16 mouse cellular contexts compared by ENCODE assay signal in genomic region chr4:117031105-117031504, GRCm38 (mm10). TPM values are rescaled to one million over a fixed set of nuclear protein-coding genes. Genes with fewer than 3 reads are reported as not detected.
DNase-seq lines count a peak whose midpoint lies in the region; ATAC-seq and TF ChIP-seq lines count a peak whose summit lies in the region.
"Had no signal": no experiment of that assay in that cellular context is flagged by ENCODE, and none has a peak within 500 bp of the region (broad histone marks: within the 10 kb centered on the region; RNA-seq: fewer than 3 reads in every experiment).

No protein-coding gene starts in this region.

- H3K9ac ChIP-seq in liver, embryonic 14.5 days (replicated peaks), result no peak overlapping the region
- no peak overlapping the region for H3K9ac ChIP-seq in liver, embryonic 12.5 days
- H3K9ac ChIP-seq: embryonic facial prominence, embryonic 13.5 days; forebrain, embryonic 12.5 days; heart, embryonic 13.5 days had no signal

- H3K4me3 ChIP-seq in liver, embryonic 14.5 days (ENCODE audit: insufficient read depth in 1 of 2, low read depth in 2 of 2, low read length in 2 of 2), result no peak overlapping the region
- no peak overlapping the region for H3K4me3 ChIP-seq in liver, embryonic 12.5 days
- H3K4me3 ChIP-seq: embryonic facial prominence, embryonic 13.5 days; forebrain, embryonic 12.5 days; heart, embryonic 13.5 days; hindbrain, embryonic 10.5 days; limb, embryonic 10.5 days had no signal

- DNase-seq in liver, embryonic 14.5 days (ENCODE audit: low read depth in 3 of 3, low spot score in 3 of 3), result no peak
- DNase-seq in A20 (ENCODE audit: low read depth, low spot score), result peak; percentile 39
- DNase-seq in frontal cortex, postnatal 10 days (ENCODE audit: low spot score in 2 of 2), result no peak
- no peak for DNase-seq in frontal cortex, postnatal 14 days (ENCODE audit: low spot score in 2 of 2)
- DNase-seq: gastrocnemius, postnatal 25 days; kidney, adult 8-10 months; layer of hippocampus, adult 9-11 months; right cerebral cortex, postnatal 25 days had no signal

- no peak overlapping the region for H3K4me2 ChIP-seq in liver, embryonic 14.5 days (ENCODE audit: low read depth)
- H3K4me2 ChIP-seq in liver, embryonic 12.5 days, result no peak overlapping the region
- H3K4me2 ChIP-seq: embryonic facial prominence, embryonic 13.5 days; forebrain, embryonic 12.5 days; heart, embryonic 13.5 days had no signal

- 84% methylated on average over 1 of the region's 1 CpGs for whole genome bisulfite sequencing in liver, embryonic 14.5 days (ENCODE audit: insufficient replicate concordance)
- WGBS in liver, embryonic 12.5 days (ENCODE audit: insufficient replicate concordance), result 90% methylated on average over 1 of the region's 1 CpGs

- no peak for TF ChIP-seq EP300 in liver, embryonic 14.5 days (IDR thresholded peaks at IDR 0.05; ENCODE audit: low read depth)

- H3K27ac ChIP-seq in liver, embryonic 14.5 days, result no peak overlapping the region
- H3K27ac ChIP-seq in liver, embryonic 12.5 days, result no peak overlapping the region
- H3K27ac ChIP-seq: embryonic facial prominence, embryonic 13.5 days; forebrain, embryonic 12.5 days; heart, embryonic 13.5 days; hindbrain, embryonic 10.5 days; limb, embryonic 10.5 days had no signal

- peaks cover 11% of the 10 kb centered on the region for H3K36me3 ChIP-seq in liver, embryonic 14.5 days (replicated peaks; ENCODE audit: control insufficient read depth, insufficient read depth, low read depth)
- H3K36me3 ChIP-seq in liver, embryonic 12.5 days, result peaks cover 68% of the 10 kb centered on the region

- no peaks in the 10 kb centered on the region for H3K4me1 ChIP-seq in liver, embryonic 14.5 days (replicated peaks; ENCODE audit: control insufficient read depth in 2 of 2, insufficient read depth in 2 of 2, low read length in 1 of 2)
- H3K4me1 ChIP-seq in liver, embryonic 12.5 days, result no peaks in the 10 kb centered on the region
- H3K4me1 ChIP-seq: forebrain, embryonic 12.5 days; heart, embryonic 13.5 days; hindbrain, embryonic 10.5 days; limb, embryonic 10.5 days had no signal

- peak; percentile 37 for TF ChIP-seq CTCF in liver, embryonic 14.5 days (IDR thresholded peaks at IDR 0.05; ENCODE audit: low read depth)

- no peaks in the 10 kb centered on the region for H3K9me3 ChIP-seq in liver, embryonic 14.5 days (ENCODE audit: control insufficient read depth, low read length)
- H3K9me3 ChIP-seq in liver, embryonic 12.5 days (replicated peaks), result no peaks in the 10 kb centered on the region
- H3K9me3 ChIP-seq: embryonic facial prominence, embryonic 13.5 days; forebrain, embryonic 12.5 days; heart, embryonic 13.5 days; hindbrain, embryonic 10.5 days; limb, embryonic 10.5 days had no signal

- H3K27me3 ChIP-seq in liver, embryonic 14.5 days (ENCODE audit: control insufficient read depth, insufficient read depth, low read length), result no peaks in the 10 kb centered on the region
- H3K27me3 ChIP-seq in liver, embryonic 12.5 days (replicated peaks), result no peaks in the 10 kb centered on the region
- H3K27me3 ChIP-seq: embryonic facial prominence, embryonic 13.5 days; forebrain, embryonic 12.5 days; heart, embryonic 13.5 days had no signal

- no peak for ATAC-seq in liver, embryonic 14.5 days (ENCODE audit: insufficient read depth)
- no peak for ATAC-seq in liver, embryonic 12.5 days
- ATAC-seq in CD4-positive, CD25-positive, alpha-beta regulatory T cell, adult 4 months, result peak; percentile 34
- peak; percentile 48; the same call in 1 of the 2 replicates for ATAC-seq in erythroid progenitor cell, adult 5-6 weeks (replicated peaks; ENCODE audit: low FRiP score, poor library complexity, severe bottlenecking)

RNA-seq across cellular contexts. Expression of gene Eif2b3, which starts 11.9 kb away (rescaled TPM):
- polyA plus RNA-seq in liver, embryonic 14.5 days (2012; rRNA removed), result 12.3 and 17.3 TPM in 2 replicates
- 32.7 and 34.3 TPM in 2 replicates for polyA plus RNA-seq in liver, embryonic 14.5 days (2014; fragmentation: Nextera tagmentation; extraction: Ambion mirVana)
- 55.2 and 55.3 TPM in 2 replicates for polyA plus RNA-seq in liver, embryonic 12.5 days (2016; fragmentation: Nextera tagmentation; extraction: Ambion mirVana)
- polyA plus RNA-seq in CD4-positive, CD25-positive, alpha-beta regulatory T cell, adult 4 months (2017; shearing (Covaris generic)), result 10 to 100 TPM; 33.7 to 39.2 TPM
- total RNA-seq in erythroid progenitor cell, adult 5-6 weeks (2015; ENCODE audit: low replicate concordance), result 5.0 and 7.9 TPM in 2 replicates
- total RNA-seq in erythroid progenitor cell, adult 5-6 weeks (2017; ENCODE audit: low replicate concordance), result 7.8 and 9.6 TPM in 2 replicates

RNA-seq across cellular contexts. Expression of gene Hectd3, which starts 36.0 kb away (rescaled TPM):
- 8.0 and 8.9 TPM in 2 replicates for polyA plus RNA-seq in liver, embryonic 14.5 days (2012; rRNA removed)
- 4.9 and 5.7 TPM in 2 replicates for polyA plus RNA-seq in liver, embryonic 14.5 days (2014; fragmentation: Nextera tagmentation; extraction: Ambion mirVana)
- 11.8 TPM in 2 replicates for polyA plus RNA-seq in liver, embryonic 12.5 days (2016; fragmentation: Nextera tagmentation; extraction: Ambion mirVana)
- 1 to 10 TPM; 8.8 to 8.9 TPM for polyA plus RNA-seq in CD4-positive, CD25-positive, alpha-beta regulatory T cell, adult 4 months (2017; shearing (Covaris generic))
- total RNA-seq in erythroid progenitor cell, adult 5-6 weeks (2015; ENCODE audit: low replicate concordance), result 9.0 and 9.2 TPM in 2 replicates
- 20.5 and 23.7 TPM in 2 replicates for total RNA-seq in erythroid progenitor cell, adult 5-6 weeks (2017; ENCODE audit: low replicate concordance)

RNA-seq across cellular contexts. Expression of gene Urod, which starts 36.9 kb away (rescaled TPM):
- polyA plus RNA-seq in liver, embryonic 14.5 days (2012; rRNA removed), result 414 and 441 TPM in 2 replicates
- polyA plus RNA-seq in liver, embryonic 14.5 days (2014; fragmentation: Nextera tagmentation; extraction: Ambion mirVana), result 567 and 604 TPM in 2 replicates
- polyA plus RNA-seq in liver, embryonic 12.5 days (2016; fragmentation: Nextera tagmentation; extraction: Ambion mirVana), result 547 and 565 TPM in 2 replicates
- polyA plus RNA-seq in CD4-positive, CD25-positive, alpha-beta regulatory T cell, adult 4 months (2017; shearing (Covaris generic)), result 10 to 100 TPM; 74.1 to 89.7 TPM
- 568 and 832 TPM in 2 replicates for total RNA-seq in erythroid progenitor cell, adult 5-6 weeks (2015; ENCODE audit: low replicate concordance)
- total RNA-seq in erythroid progenitor cell, adult 5-6 weeks (2017; ENCODE audit: low replicate concordance), result 532 and 823 TPM in 2 replicates

Comparison
In these comparisons a context has a peak if more than half of its experiments do, and no peak if none do; other contexts are left out.
1. ATAC-seq: peak in CD4-positive, CD25-positive, alpha-beta regulatory T cell, adult 4 months (single experiment) and erythroid progenitor cell, adult 5-6 weeks (single experiment); none in liver, embryonic 14.5 days (single experiment) and liver, embryonic 12.5 days (single experiment).